Mouse (Mus musculus): ENCODE measurements around the gene Trap1. TPM values are rescaled to one million over a fixed set of nuclear protein-coding genes. Genes with fewer than 3 reads are reported as not detected.

Gene Trap1
- polyA plus RNA-seq, 1 experiment from 2014 or later: 54.3 TPM

DNA sequence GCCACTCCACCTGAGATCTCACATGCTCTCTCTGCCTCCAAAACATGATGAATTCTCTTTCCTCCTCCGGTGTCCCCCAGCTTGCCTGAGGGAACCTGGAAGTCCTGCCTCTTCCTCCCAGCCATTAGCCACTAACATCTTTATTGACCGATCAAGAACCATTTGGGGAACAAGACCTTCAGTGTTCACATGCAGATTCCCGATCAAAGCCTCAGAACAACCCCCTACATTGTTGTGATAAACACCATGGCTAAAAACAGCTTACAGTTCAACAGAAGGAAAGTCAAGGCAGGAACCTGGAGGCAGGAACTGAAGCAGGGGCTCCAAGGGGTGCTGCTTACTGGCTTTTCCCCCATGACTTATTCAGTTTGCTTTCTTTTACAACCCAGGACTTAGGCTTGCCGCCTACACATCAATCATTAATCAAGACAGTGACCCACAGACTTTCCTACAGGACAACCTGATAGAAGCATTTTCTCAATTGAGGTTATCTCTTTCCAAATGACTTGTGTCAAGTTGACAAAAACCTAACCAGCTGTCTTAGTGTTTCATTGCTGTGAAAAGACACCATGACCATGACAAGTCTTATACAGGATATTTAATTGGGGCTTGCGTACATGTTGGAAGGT lies 63.5 kb downstream of the Trap1 start:
- Histone ChIP-seq H3K9me3 (ENCODE audit: control insufficient read depth, low read length) (no peaks in the 10 kb centered on the region), H3K4me1 (ENCODE audit: control insufficient read depth, insufficient read depth, low read length) (no peaks in the 10 kb centered on the region), H3K4me2 (ENCODE audit: low read depth, low read length) (no peak overlapping the region), H3K27me3 (ENCODE audit: control insufficient read depth, insufficient read depth, low read length) (no peaks in the 10 kb centered on the region), H3K9ac (replicated peaks; ENCODE audit: low read depth, low read length) (no peak overlapping the region), H3K4me3 (ENCODE audit: low read depth, low read length) (no peak overlapping the region), H3K36me3 (ENCODE audit: control insufficient read depth, insufficient read depth, low read length) (no peaks in the 10 kb centered on the region), H3K27ac (ENCODE audit: low read depth, low read length) (no peak overlapping the region)
- WGBS: 80% methylated on average over 5 of the region's 5 CpGs
- no peak for ATAC-seq (ENCODE audit: low read depth)

DNA sequence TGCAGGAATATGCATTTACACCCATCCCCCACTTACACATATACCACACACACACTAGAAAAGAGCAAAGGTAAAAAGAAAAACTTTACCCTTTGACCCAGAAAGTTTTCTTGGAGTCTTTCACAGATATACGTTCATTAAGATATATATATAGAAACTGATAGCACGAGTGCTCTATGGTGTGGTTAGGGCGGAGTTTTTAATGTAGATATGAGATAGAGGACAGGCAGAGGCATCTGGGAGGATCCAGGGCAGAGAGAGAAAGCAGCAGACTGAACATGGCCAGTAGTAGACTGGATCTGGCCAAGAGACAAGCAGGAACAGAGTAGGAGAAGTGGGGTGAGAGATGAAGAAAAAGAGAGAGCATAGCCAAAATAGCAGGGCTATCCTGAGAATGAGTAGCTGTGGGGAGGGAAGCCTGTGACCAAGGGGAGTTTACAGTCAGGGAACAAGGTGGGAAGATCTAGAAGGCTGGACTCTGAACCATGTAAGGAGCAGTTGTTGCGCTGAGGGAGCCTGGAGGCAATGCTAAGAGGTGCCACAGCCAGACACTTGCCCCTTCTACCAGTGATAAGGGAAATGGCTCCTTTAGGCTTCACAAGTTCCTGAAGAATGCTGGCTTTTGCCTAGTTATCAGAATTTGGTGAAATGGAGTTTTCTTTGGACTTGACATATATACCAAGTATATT lies 64.6 kb downstream of the Trap1 start:
- H3K9ac ChIP-seq (replicated peaks; ENCODE audit: low read depth, low read length): no peak overlapping the region
- ATAC-seq (ENCODE audit: low read depth): no peak
- H3K36me3 ChIP-seq (ENCODE audit: control insufficient read depth, insufficient read depth, low read length): no peaks in the 10 kb centered on the region
- no peaks in the 10 kb centered on the region for H3K27me3 ChIP-seq (ENCODE audit: control insufficient read depth, insufficient read depth, low read length)
- H3K27ac ChIP-seq (ENCODE audit: low read depth, low read length): no peak overlapping the region
- no peaks in the 10 kb centered on the region for H3K4me1 ChIP-seq (ENCODE audit: control insufficient read depth, insufficient read depth, low read length)
- no peak overlapping the region for H3K4me3 ChIP-seq (ENCODE audit: low read depth, low read length)
- H3K4me2 ChIP-seq (ENCODE audit: low read depth, low read length): no peak overlapping the region
- 79% methylated on average over 4 of the region's 4 CpGs for WGBS
- no peaks in the 10 kb centered on the region for H3K9me3 ChIP-seq (ENCODE audit: control insufficient read depth, low read length)

DNA sequence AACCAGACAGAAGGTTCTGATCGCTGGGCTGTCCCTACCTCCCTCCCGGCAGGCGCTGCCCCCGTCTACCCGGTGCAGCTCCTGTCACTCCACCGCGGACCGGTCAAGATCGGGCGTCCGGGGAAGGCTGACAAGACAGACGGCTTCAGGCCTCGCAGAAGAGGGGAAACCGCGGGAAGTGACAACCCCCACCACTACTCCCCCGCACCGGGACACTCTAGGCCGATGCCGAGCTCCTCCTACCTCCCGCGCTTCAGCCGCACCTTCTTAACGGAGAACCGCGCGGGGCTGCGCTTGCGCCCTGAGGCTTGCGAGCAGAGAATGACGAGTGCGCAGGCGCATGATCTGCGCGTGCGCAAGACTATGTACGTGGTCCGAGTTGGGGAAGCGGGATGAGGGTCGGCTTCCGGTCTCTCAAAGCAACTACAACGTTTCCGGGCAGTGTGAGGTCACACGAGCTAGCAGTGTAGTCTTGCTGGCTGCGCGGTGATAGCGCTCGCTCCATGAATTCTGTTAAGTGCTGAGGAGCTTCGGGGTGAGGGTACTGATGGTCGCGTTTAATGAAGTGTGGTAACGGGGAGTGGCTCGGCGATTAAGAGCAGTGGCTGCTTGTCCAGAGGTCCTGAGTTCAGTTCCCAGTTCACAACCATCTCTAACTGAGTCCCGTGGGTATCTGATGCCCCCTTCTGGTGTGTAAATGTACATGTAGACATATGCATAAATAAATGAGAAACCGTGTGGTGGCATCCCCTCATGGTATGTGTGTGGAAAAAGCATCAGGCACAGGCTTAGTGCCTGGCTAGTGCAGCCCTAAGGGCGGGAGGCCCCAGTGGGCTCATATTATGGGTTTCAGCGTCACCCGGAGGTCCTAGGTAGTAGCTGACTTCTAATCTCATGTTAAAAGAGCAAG lies 73.9 kb downstream of the Trap1 start, which contains the start of gene Slx4:
Slx4 (minus strand) TSS at position 282 of the 910 bp plus-strand sequence.
- H3K4me3 ChIP-seq (ENCODE audit: low read depth, low read length): peak within 1 kb of the TSS; percentile 84
- peaks cover 13% of the 10 kb centered on the region for H3K36me3 ChIP-seq (ENCODE audit: control insufficient read depth, insufficient read depth, low read length)
- 1% methylated on average over 55 of the region's 58 CpGs for WGBS
- H3K27me3 ChIP-seq (ENCODE audit: control insufficient read depth, insufficient read depth, low read length): no peaks in the 10 kb centered on the region
- ATAC-seq (ENCODE audit: low read depth): peak; percentile 97
- H3K4me2 ChIP-seq (ENCODE audit: low read depth, low read length): peak within 1 kb of the TSS; percentile 89
- H3K9me3 ChIP-seq (ENCODE audit: control insufficient read depth, low read length): no peaks in the 10 kb centered on the region
- peak within 1 kb of the TSS; percentile 80 for H3K9ac ChIP-seq (replicated peaks; ENCODE audit: low read depth, low read length)
- peaks cover 10% of the 10 kb centered on the region for H3K4me1 ChIP-seq (ENCODE audit: control insufficient read depth, insufficient read depth, low read length)
- H3K27ac ChIP-seq (ENCODE audit: low read depth, low read length): peak within 1 kb of the TSS; percentile 89

Small RNA genes lying within 50 kb of the gene (microRNA-seq; reads per million reads assigned to microRNA genes)
- not detected for gene Gm23413

Other genes with a start within 250 kb of the Trap1 start
- gene Olfr15, start 246.9 kb downstream of the Trap1 start, polyA plus RNA-seq (2014; fragmentation: Nextera tagmentation; extraction: Ambion mirVana): not detected in 2 replicates
- 3.0 TPM in 2 replicates for gene Zfp174, start 230.6 kb downstream of the Trap1 start, polyA plus RNA-seq (2014; fragmentation: Nextera tagmentation; extraction: Ambion mirVana)
- 100 and 109 TPM in 2 replicates for gene Naa60, start 205.5 kb downstream of the Trap1 start, polyA plus RNA-seq (2014; fragmentation: Nextera tagmentation; extraction: Ambion mirVana)
- 21.6 and 21.8 TPM in 2 replicates for gene Zfp597, start 193.3 kb downstream of the Trap1 start, polyA plus RNA-seq (2014; fragmentation: Nextera tagmentation; extraction: Ambion mirVana)
- gene Gm20695, start 193.2 kb downstream of the Trap1 start, polyA plus RNA-seq (2014; fragmentation: Nextera tagmentation; extraction: Ambion mirVana): 3.3 and 4.0 TPM in 2 replicates
- gene 1700037C18Rik, start 169.1 kb downstream of the Trap1 start, polyA plus RNA-seq (2014; fragmentation: Nextera tagmentation; extraction: Ambion mirVana): 10.8 and 12.6 TPM in 2 replicates
- gene Cluap1, start 169.0 kb downstream of the Trap1 start, polyA plus RNA-seq (2014; fragmentation: Nextera tagmentation; extraction: Ambion mirVana): 40.5 and 46.6 TPM in 2 replicates
- 1.0 and 1.5 TPM in 2 replicates for gene Nlrc3, start 101.2 kb downstream of the Trap1 start, polyA plus RNA-seq (2014; fragmentation: Nextera tagmentation; extraction: Ambion mirVana)
- 38.0 and 38.8 TPM in 2 replicates for gene Slx4, start 74.1 kb downstream of the Trap1 start, polyA plus RNA-seq (2014; fragmentation: Nextera tagmentation; extraction: Ambion mirVana)
- 7.4 and 8.6 TPM in 2 replicates for gene Dnase1, start 40.9 kb downstream of the Trap1 start, polyA plus RNA-seq (2014; fragmentation: Nextera tagmentation; extraction: Ambion mirVana)
- gene Crebbp, start 136.2 kb upstream of the Trap1 start, polyA plus RNA-seq (2014; fragmentation: Nextera tagmentation; extraction: Ambion mirVana): 46.4 and 55.2 TPM in 2 replicates